Comparison of ENCODE assay signal across 33 mouse cellular contexts in the genomic region with DNA sequence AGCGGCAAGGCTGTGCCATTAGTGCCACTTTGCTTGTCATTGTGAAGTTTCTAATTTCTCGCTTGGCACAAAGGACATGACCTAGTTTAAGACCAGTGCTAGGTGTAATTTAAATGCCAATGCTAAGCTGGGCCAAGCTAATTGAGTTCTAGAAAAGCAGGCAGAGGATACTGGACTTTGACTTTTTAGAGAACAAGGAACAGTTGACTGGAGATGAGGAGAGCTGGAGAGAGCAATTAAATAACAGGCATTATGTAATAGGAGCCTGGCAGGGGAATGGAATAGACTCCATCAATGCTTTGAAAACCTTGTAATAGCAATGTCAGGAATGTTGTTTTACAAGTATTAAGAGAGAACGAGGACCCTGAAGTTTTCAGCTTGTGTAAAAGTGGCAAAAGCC. TPM values are rescaled to one million over a fixed set of nuclear protein-coding genes. Genes with fewer than 3 reads are reported as not detected.
DNase-seq lines count a peak whose midpoint lies in the region; ATAC-seq and TF ChIP-seq lines count a peak whose summit lies in the region.
"Had no signal": no experiment of that assay in that cellular context is flagged by ENCODE, and none has a peak within 500 bp of the region (broad histone marks: within the 10 kb centered on the region; RNA-seq: fewer than 3 reads in every experiment).

No protein-coding gene starts in this region.

- no peak overlapping the region for H3K4me3 ChIP-seq in kidney, adult 2 months (ENCODE audit: insufficient read depth, low read depth, low read length)
- H3K4me3 ChIP-seq in kidney, embryonic 14.5 days (ENCODE audit: low read length) = no peak overlapping the region
- H3K4me3 ChIP-seq in midbrain, postnatal 0 days (ENCODE audit: low read depth, low read length) = no peak overlapping the region
- no peak overlapping the region for H3K4me3 ChIP-seq in midbrain, embryonic 13.5 days (replicated peaks)
- H3K4me3 ChIP-seq: embryonic facial prominence, embryonic 12.5 days; heart, embryonic 12.5 days; hindbrain, embryonic 10.5 days; limb, embryonic 15.5 days; liver, embryonic 15.5 days; midbrain, embryonic 15.5 days; myocyte; neural tube, embryonic 13.5 days had no signal

- peak; percentile 65; the same call in 1 of the 2 replicates for ATAC-seq in frontal cortex, adult (ENCODE audit: low TSS enrichment)
- no peak for ATAC-seq in kidney, embryonic 14.5 days (ENCODE audit: low FRiP score, low TSS enrichment)
- no peak for ATAC-seq in midbrain, postnatal 0 days (ENCODE audit: low FRiP score)
- ATAC-seq in midbrain, embryonic 13.5 days = no peak
- ATAC-seq: intestine, postnatal 0 days; midbrain, embryonic 15.5 days had no signal

- no peak overlapping the region for H3K27ac ChIP-seq in kidney, adult 2 months (ENCODE audit: insufficient read depth, low read depth, low read length)
- no peak overlapping the region for H3K27ac ChIP-seq in kidney, embryonic 14.5 days (ENCODE audit: low read depth, low read length)
- no peak overlapping the region for H3K27ac ChIP-seq in midbrain, postnatal 0 days (ENCODE audit: low read depth, low read length)
- H3K27ac ChIP-seq in midbrain, embryonic 13.5 days = no peak overlapping the region
- H3K27ac ChIP-seq: embryonic facial prominence, embryonic 12.5 days; hindbrain, embryonic 10.5 days; limb, embryonic 15.5 days; liver, embryonic 15.5 days; midbrain, embryonic 15.5 days; neural tube, embryonic 13.5 days; stomach, postnatal 0 days had no signal

- H3K9ac ChIP-seq in kidney, embryonic 14.5 days (ENCODE audit: low read depth, low read length) = no peak overlapping the region
- no peak overlapping the region for H3K9ac ChIP-seq in midbrain, postnatal 0 days (replicated peaks; ENCODE audit: low read length, poor library complexity, severe bottlenecking)
- H3K9ac ChIP-seq in midbrain, embryonic 13.5 days (replicated peaks) = no peak overlapping the region
- H3K9ac ChIP-seq: embryonic facial prominence, embryonic 12.5 days; heart, embryonic 12.5 days; limb, embryonic 15.5 days; liver, embryonic 15.5 days; midbrain, embryonic 15.5 days; neural tube, embryonic 13.5 days had no signal

- no peak overlapping the region for H3K4me2 ChIP-seq in kidney, embryonic 14.5 days (replicated peaks; ENCODE audit: low read depth, low read length)
- H3K4me2 ChIP-seq in midbrain, postnatal 0 days (ENCODE audit: low read depth, low read length, poor library complexity, severe bottlenecking) = no peak overlapping the region
- H3K4me2 ChIP-seq in midbrain, embryonic 13.5 days (replicated peaks) = no peak overlapping the region
- H3K4me2 ChIP-seq: embryonic facial prominence, embryonic 12.5 days; heart, embryonic 12.5 days; limb, embryonic 15.5 days; liver, embryonic 15.5 days; midbrain, embryonic 15.5 days; neural tube, embryonic 13.5 days had no signal

- no peak for TF ChIP-seq CTCF in kidney, adult 2 months (conservative IDR thresholded peaks at IDR 0.05; ENCODE audit: insufficient read depth, insufficient read length, low read depth, low read length)
- TF ChIP-seq CTCF in midbrain, postnatal 0 days (IDR thresholded peaks at IDR 0.05) = no peak

- peaks cover 1% of the 10 kb centered on the region for H3K36me3 ChIP-seq in kidney, adult 2 months (ENCODE audit: control insufficient read depth, insufficient read depth, low read length)
- peaks cover 53% of the 10 kb centered on the region for H3K36me3 ChIP-seq in kidney, embryonic 14.5 days (ENCODE audit: control insufficient read depth, insufficient read depth, low read length)
- H3K36me3 ChIP-seq in midbrain, postnatal 0 days (ENCODE audit: insufficient read depth, low read length) = peaks cover 18% of the 10 kb centered on the region; the same call in 1 of the 2 replicates
- H3K36me3 ChIP-seq in midbrain, embryonic 13.5 days = peaks cover 58% of the 10 kb centered on the region

- H3K27me3 ChIP-seq in kidney, adult 2 months (replicated peaks; ENCODE audit: control insufficient read depth, insufficient read depth, low read length) = no peaks in the 10 kb centered on the region
- H3K27me3 ChIP-seq in kidney, embryonic 14.5 days (ENCODE audit: control insufficient read depth, insufficient read depth, low read length) = no peaks in the 10 kb centered on the region
- H3K27me3 ChIP-seq in midbrain, postnatal 0 days (ENCODE audit: insufficient read depth, low read length) = no peaks in the 10 kb centered on the region
- H3K27me3 ChIP-seq in midbrain, embryonic 13.5 days = no peaks in the 10 kb centered on the region
- H3K27me3 ChIP-seq: embryonic facial prominence, embryonic 12.5 days; heart, embryonic 12.5 days; limb, embryonic 15.5 days; liver, embryonic 15.5 days; midbrain, embryonic 15.5 days; neural tube, embryonic 13.5 days had no signal

- H3K9me3 ChIP-seq in kidney, embryonic 14.5 days (ENCODE audit: control insufficient read depth, low read length) = no peaks in the 10 kb centered on the region
- H3K9me3 ChIP-seq in midbrain, postnatal 0 days (ENCODE audit: low read length) = no peaks in the 10 kb centered on the region
- no peaks in the 10 kb centered on the region for H3K9me3 ChIP-seq in midbrain, embryonic 13.5 days
- H3K9me3 ChIP-seq: embryonic facial prominence, embryonic 12.5 days; heart, embryonic 12.5 days; hindbrain, embryonic 10.5 days; limb, embryonic 15.5 days; liver, embryonic 15.5 days; midbrain, embryonic 15.5 days; neural tube, embryonic 13.5 days had no signal

- peaks cover 12% of the 10 kb centered on the region; the same call in 1 of the 2 replicates for H3K4me1 ChIP-seq in kidney, adult 2 months (ENCODE audit: control insufficient read depth, insufficient read depth, low read length)
- no peaks in the 10 kb centered on the region for H3K4me1 ChIP-seq in kidney, embryonic 14.5 days (ENCODE audit: control insufficient read depth, insufficient read depth, low read length)
- no peaks in the 10 kb centered on the region for H3K4me1 ChIP-seq in midbrain, postnatal 0 days (ENCODE audit: insufficient read depth, low read length)
- H3K4me1 ChIP-seq in midbrain, embryonic 13.5 days (replicated peaks) = no peaks in the 10 kb centered on the region
- H3K4me1 ChIP-seq: hindbrain, embryonic 10.5 days; limb, embryonic 15.5 days; liver, embryonic 15.5 days; midbrain, embryonic 15.5 days; neural tube, embryonic 13.5 days had no signal

- DNase-seq in frontal cortex, postnatal 36 days (ENCODE audit: low spot score in 2 of 2) = no peak
- DNase-seq in kidney, adult 2 months = peak; percentile 87
- peak; percentile 50 for DNase-seq in midbrain, postnatal 0 days (ENCODE audit: low spot score)
- no peak for DNase-seq in spleen, postnatal 36 days (ENCODE audit: low spot score in 2 of 2)
- DNase-seq: adrenal gland, postnatal 36 days; cerebellum, adult 11 months; cerebellum, postnatal 10 days; gastrocnemius, postnatal 25 days; heart, adult 18-20 months; heart, postnatal 10 days; left cerebral cortex, postnatal 4 days; lung, postnatal 4 days; thymus, adult 2 months; thymus, postnatal 4 days had no signal

- TF ChIP-seq POLR2A in kidney, adult 2 months (IDR thresholded peaks at IDR 0.05; ENCODE audit: low read depth, low read length) = no peak

- WGBS in kidney, adult 2 months = 31% methylated on average over 3 of the region's 3 CpGs
- 63% methylated on average over 3 of the region's 3 CpGs for WGBS in kidney, embryonic 14.5 days
- 88% methylated on average over 3 of the region's 3 CpGs for WGBS in midbrain, postnatal 0 days
- WGBS in midbrain, embryonic 13.5 days = 88% methylated on average over 3 of the region's 3 CpGs

RNA-seq across cellular contexts. Expression of a gene that starts 12.2 kb away (rescaled TPM):
- 24.4 and 39.9 TPM in 2 replicates for polyA plus RNA-seq in kidney, adult 2 months (2012; rRNA removed)
- 278 and 283 TPM in 2 replicates for polyA plus RNA-seq in kidney, embryonic 14.5 days (2014; fragmentation: Nextera tagmentation; extraction: Ambion mirVana)
- 110 and 153 TPM in 2 replicates for total RNA-seq in midbrain, postnatal 0 days (2014; rRNA removed)
- 295 and 300 TPM in 2 replicates for polyA plus RNA-seq in midbrain, postnatal 0 days (2015; fragmentation: Nextera tagmentation; extraction: Ambion mirVana)
- 342 and 356 TPM in 2 replicates for polyA plus RNA-seq in midbrain, embryonic 13.5 days (2015; fragmentation: Nextera tagmentation; extraction: Ambion mirVana)

RNA-seq across cellular contexts. Expression of a gene that starts 36.0 kb away (rescaled TPM):
- polyA plus RNA-seq in kidney, adult 2 months (2012; rRNA removed) = 1.5 and 3.3 TPM in 2 replicates
- 0.28 and 0.53 TPM in 2 replicates for polyA plus RNA-seq in kidney, embryonic 14.5 days (2014; fragmentation: Nextera tagmentation; extraction: Ambion mirVana)
- total RNA-seq in midbrain, postnatal 0 days (2014; rRNA removed) = 0.44 and 1.7 TPM in 2 replicates
- polyA plus RNA-seq in midbrain, postnatal 0 days (2015; fragmentation: Nextera tagmentation; extraction: Ambion mirVana) = 0.70 and 0.75 TPM in 2 replicates
- 0.31 and 0.96 TPM in 2 replicates for polyA plus RNA-seq in midbrain, embryonic 13.5 days (2015; fragmentation: Nextera tagmentation; extraction: Ambion mirVana)

RNA-seq across cellular contexts. Expression of a gene that starts 43.4 kb away (rescaled TPM):
- polyA plus RNA-seq in kidney, adult 2 months (2012; rRNA removed) = not detected in 2 replicates
- polyA plus RNA-seq in kidney, embryonic 14.5 days (2014; fragmentation: Nextera tagmentation; extraction: Ambion mirVana) = not detected in 2 replicates
- not detected in 2 replicates for total RNA-seq in midbrain, postnatal 0 days (2014; rRNA removed)
- polyA plus RNA-seq in midbrain, postnatal 0 days (2015; fragmentation: Nextera tagmentation; extraction: Ambion mirVana) = not detected in 2 replicates
- not detected in 2 replicates for polyA plus RNA-seq in midbrain, embryonic 13.5 days (2015; fragmentation: Nextera tagmentation; extraction: Ambion mirVana)
- total RNA-seq: adrenal gland, postnatal 36 days; gastrocnemius, postnatal 25 days; heart, adult 18-20 months; heart, postnatal 10 days; layer of hippocampus, adult 8-10 months; left cerebral cortex, adult 18-20 months; left cerebral cortex, postnatal 4 days; megakaryocyte-erythroid progenitor cell, adult 5-6 weeks had no signal
- polyA plus RNA-seq: embryonic facial prominence, embryonic 12.5 days; forebrain, embryonic 11.5 days; heart, embryonic 12.5 days; hindbrain, embryonic 10.5 days; intestine, postnatal 0 days; limb, embryonic 15.5 days; liver, embryonic 15.5 days; lung, embryonic 16.5 days; midbrain, embryonic 15.5 days; myocyte; neural tube, embryonic 13.5 days; small intestine, adult 2 months; stomach, postnatal 0 days; thymus, adult 2 months had no signal

Comparison
In these comparisons a context has a peak if more than half of its experiments do, and no peak if none do; other contexts are left out.
1. DNase-seq: peak in kidney, adult 2 months (single experiment) and midbrain, postnatal 0 days (single experiment); none in frontal cortex, postnatal 36 days (0 of 2) and spleen, postnatal 36 days (0 of 2).